Mouse (Mus musculus) midbrain, embryonic 12.5 days (tissue): Measurements from ENCODE around the gene Mgarp. TPM values are rescaled to one million over a fixed set of nuclear protein-coding genes. Genes with fewer than 3 reads are reported as not detected.

Source experiments
- ATAC-seq: fragments of 200-750 bp; cut with Nextera tagmentation; 2 replicates; pipeline ENCODE4 v1.8.0; 2017; ENCODE audit warnings: low read depth, moderate TSS enrichment, moderate library complexity; ENCODE audit not compliant: low FRiP score
- H3K27ac ChIP-seq: fragments of 300-500 bp; sonication (generic); replicated peaks from 2 replicates; pipeline ENCODE4 v1.5.1; 2016; ENCODE audit warnings: mild to moderate bottlenecking
- H3K27me3 ChIP-seq: fragments of 300-500 bp; sonication (generic); 2 replicates; pipeline ENCODE4 v1.6.1; 2016; ENCODE audit warnings: mild to moderate bottlenecking
- H3K36me3 ChIP-seq: fragments of 300-500 bp; sonication (generic); 2 replicates; pipeline ENCODE4 v1.6.1; 2016
- H3K4me1 ChIP-seq: fragments of 300-500 bp; sonication (generic); 2 replicates; pipeline ENCODE4 v1.6.1; 2016
- H3K4me2 ChIP-seq: fragments of 300-500 bp; sonication (generic); replicated peaks from 2 replicates; pipeline ENCODE4 v1.6.1; 2016; ENCODE audit warnings: mild to moderate bottlenecking, moderate library complexity
- H3K4me3 ChIP-seq: fragments of 300-500 bp; sonication (generic); 2 replicates; pipeline ENCODE4 v1.5.1; 2016; ENCODE audit warnings: mild to moderate bottlenecking
- H3K9ac ChIP-seq: fragments of 300-500 bp; sonication (generic); replicated peaks from 2 replicates; pipeline ENCODE4 v1.6.1; 2016; ENCODE audit warnings: mild to moderate bottlenecking, moderate library complexity
- H3K9me3 ChIP-seq: fragments of 300-500 bp; sonication (generic); 2 replicates; pipeline ENCODE4 v1.6.1; 2016; ENCODE audit warnings: mild to moderate bottlenecking
- WGBS: fragments of 180-500 bp; shearing (Covaris S2); methylation state at CpG from one replicate; pipeline ENCODE4 v1.1.7; 2016; 5-methylcytosine and 5-hydroxymethylcytosine counted together
- polyA plus RNA-seq: library from polyadenylated mRNA; unstranded; fragments of >200 nt; fragmentation: Nextera tagmentation; extraction: Ambion mirVana; gene quantifications from 2 replicates; pipeline ENCODE4 v1.2.1, GENCODE M21; 2016

The Mgarp gene
- polyA plus RNA-seq, 1 experiment from 2014 or later: 19.2 TPM

GRCm38 (mm10) chr3:51342152-51342551, 54.4 kb downstream of the Mgarp start:
- peak overlapping the region; percentile 100 for H3K27ac ChIP-seq
- WGBS: 7% methylated on average over 9 of the region's 9 CpGs
- peaks cover 5% of the 10 kb centered on the region; the same call in 1 of the 2 replicates for H3K27me3 ChIP-seq
- peak overlapping the region; percentile 80 for H3K4me2 ChIP-seq
- no peaks in the 10 kb centered on the region for H3K9me3 ChIP-seq
- no peak for ATAC-seq
- H3K4me1 ChIP-seq: peaks cover 13% of the 10 kb centered on the region
- peak overlapping the region; percentile 97 for H3K4me3 ChIP-seq
- peak overlapping the region; percentile 94 for H3K9ac ChIP-seq
- no peaks in the 10 kb centered on the region for H3K36me3 ChIP-seq

GRCm38 (mm10) chr3:51341268-51342081, 55.1 kb downstream of the Mgarp start:
- WGBS: under 1% methylated on average over 70 of the region's 86 CpGs
- Histone ChIP-seq H3K4me1 (peaks cover 13% of the 10 kb centered on the region), H3K4me3 (peak overlapping the region; percentile 97), H3K36me3 (no peaks in the 10 kb centered on the region), H3K9ac (peak overlapping the region; percentile 94), H3K27ac (peak overlapping the region; percentile 100), H3K27me3 (peaks cover 5% of the 10 kb centered on the region; the same call in 1 of the 2 replicates), H3K4me2 (peak overlapping the region; percentile 80), H3K9me3 (no peaks in the 10 kb centered on the region)
- peak; percentile 80 for ATAC-seq

GRCm38 (mm10) chr3:51340552-51341267, 55.8 kb downstream of the Mgarp start, which contains the start of gene Elf2:
Gene Elf2 (minus strand): TSS chr3:51340663.
- Histone ChIP-seq H3K27ac (peak within 1 kb of the TSS; percentile 100), H3K9me3 (no peaks in the 10 kb centered on the region)

GRCm38 (mm10) chr3:51339734-51340551, 56.6 kb downstream of the Mgarp start:
- no peaks in the 10 kb centered on the region for H3K9me3 ChIP-seq
- H3K4me3 ChIP-seq: peak overlapping the region; percentile 97
- peaks cover 13% of the 10 kb centered on the region for H3K4me1 ChIP-seq
- no peak; the same call in 1 of the 2 replicates for ATAC-seq
- WGBS: under 1% methylated on average over 34 of the region's 113 CpGs
- H3K27me3 ChIP-seq: peaks cover 5% of the 10 kb centered on the region; the same call in 1 of the 2 replicates
- H3K27ac ChIP-seq: peak overlapping the region; percentile 100
- H3K4me2 ChIP-seq: peak overlapping the region; percentile 80
- H3K9ac ChIP-seq: peak overlapping the region; percentile 94
- H3K36me3 ChIP-seq: no peaks in the 10 kb centered on the region

More at GRCm38 (mm10) chr3:51340552-51341267, 55.8 kb downstream of the Mgarp start, which contains the start of gene Elf2:
- Histone ChIP-seq H3K36me3 (no peaks in the 10 kb centered on the region), H3K4me3 (peak within 1 kb of the TSS; percentile 97), H3K27me3 (peaks cover 5% of the 10 kb centered on the region; the same call in 1 of the 2 replicates), H3K4me1 (peaks cover 13% of the 10 kb centered on the region), H3K4me2 (peak within 1 kb of the TSS; percentile 80), H3K9ac (peak within 1 kb of the TSS; percentile 94)
- under 1% methylated on average over 53 of the region's 87 CpGs for WGBS
- peak; percentile 77 for ATAC-seq

- H3K4me2 ChIP-seq: peak overlapping the region; percentile 80
- H3K9ac ChIP-seq: peak overlapping the region; percentile 94
- H3K9me3 ChIP-seq: no peaks in the 10 kb centered on the region
- H3K27ac ChIP-seq: peak overlapping the region; percentile 100
- H3K4me1 ChIP-seq: peaks cover 17% of the 10 kb centered on the region
- peaks cover 5% of the 10 kb centered on the region; the same call in 1 of the 2 replicates for H3K27me3 ChIP-seq
- no peaks in the 10 kb centered on the region for H3K36me3 ChIP-seq
- H3K4me3 ChIP-seq: peak overlapping the region; percentile 97
- ATAC-seq: no peak
- WGBS: under 1% methylated on average over 9 of the region's 9 CpGs
These were observed 57.2 kb downstream of the Mgarp start for GRCm38 (mm10) chr3:51339378-51339733.

Other genes with a start within 250 kb of the Mgarp start
- 15.4 and 16.0 TPM in 2 replicates for gene Noct, start 172.3 kb downstream of the Mgarp start, polyA plus RNA-seq
- gene Elf2, start 56.1 kb downstream of the Mgarp start, polyA plus RNA-seq: 38.3 and 50.1 TPM in 2 replicates
- gene Ndufc1, start 12.2 kb upstream of the Mgarp start, polyA plus RNA-seq: 707 and 785 TPM in 2 replicates
- gene Naa15, start 18.4 kb upstream of the Mgarp start, polyA plus RNA-seq: 70.7 and 75.8 TPM in 2 replicates
- gene Rab33b, start 87.2 kb upstream of the Mgarp start, polyA plus RNA-seq: 17.9 and 19.7 TPM in 2 replicates
- gene Setd7, start 164.1 kb upstream of the Mgarp start, polyA plus RNA-seq: 3.5 and 4.4 TPM in 2 replicates